Mouse (Mus musculus): ENCODE data around the gene Gm20388.

DNA sequence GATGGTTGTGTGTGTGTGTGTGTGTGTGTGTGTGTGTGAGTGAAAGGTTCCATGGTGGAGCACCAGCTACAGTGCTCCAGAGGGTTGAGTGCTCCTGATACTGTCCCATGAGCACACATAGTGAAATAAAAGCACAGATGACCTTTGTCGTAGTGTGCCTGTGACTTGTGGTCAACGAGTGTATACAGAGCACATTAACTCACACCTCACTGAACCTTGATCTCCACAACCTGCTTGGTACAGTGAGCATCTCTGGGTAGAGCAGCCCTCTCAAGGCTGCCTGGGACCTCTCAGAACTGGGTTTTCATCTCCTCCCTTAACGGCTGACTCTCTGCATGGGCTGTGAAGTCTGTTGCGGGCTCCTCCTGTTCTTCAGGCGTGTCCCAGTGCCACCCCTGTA, 4381.1 kb downstream of the Gm20388 start:
- TF ChIP-seq CTCF (IDR thresholded peaks at IDR 0.05; ENCODE audit: insufficient read depth, low read depth, low read length): no peak
- no peak for TF ChIP-seq POLR2A (IDR thresholded peaks at IDR 0.05; ENCODE audit: insufficient read depth, low read depth, low read length)

Measured in olfactory bulb, adult 2 months (tissue).